Mouse (Mus musculus): ENCODE results near the gene Pax2. TPM values are rescaled to one million over a fixed set of nuclear protein-coding genes. Genes with fewer than 3 reads are reported as not detected.
"Not testable (repeated sequence)": the region's sequence is repeated elsewhere in the genome, so short reads cannot be mapped to it uniquely, and the experiment has no call there.

Pax2 gene
- polyA plus RNA-seq, 3 experiments from 2014 or later, result not detected

GRCm38 (mm10) chr19:44835931-44836861 is 80.4 kb downstream of the Pax2 start:
- ATAC-seq, result no peak

GRCm38 (mm10) chr19:44837426-44838205 is 81.8 kb downstream of the Pax2 start:
- no peak for ATAC-seq

- no peak for ATAC-seq
Measured at GRCm38 (mm10) chr19:44838321-44838720, 82.5 kb downstream of the Pax2 start.

- ATAC-seq, result not testable (repeated sequence)
Measured at GRCm38 (mm10) chr19:44842661-44843060, 86.8 kb downstream of the Pax2 start.

GRCm38 (mm10) chr19:44849465-44849864 is 93.6 kb downstream of the Pax2 start:
- ATAC-seq, result no peak

- no peak for ATAC-seq
Measured at GRCm38 (mm10) chr19:44858671-44859070, 102.8 kb downstream of the Pax2 start.

GRCm38 (mm10) chr19:44868766-44869165 is 112.9 kb downstream of the Pax2 start:
- ATAC-seq, result no peak

GRCm38 (mm10) chr19:44874186-44874898 is 118.5 kb downstream of the Pax2 start:
- no peak for ATAC-seq

- ATAC-seq, result no peak
Measured at GRCm38 (mm10) chr19:44874928-44875327, 119.1 kb downstream of the Pax2 start.

GRCm38 (mm10) chr19:44875718-44876117 is 119.9 kb downstream of the Pax2 start:
- no peak for ATAC-seq

GRCm38 (mm10) chr19:44876529-44876928 is 120.7 kb downstream of the Pax2 start:
- ATAC-seq, result no peak

GRCm38 (mm10) chr19:44882552-44883024 is 126.7 kb downstream of the Pax2 start:
- no peak for ATAC-seq

GRCm38 (mm10) chr19:44884331-44884730 is 128.5 kb downstream of the Pax2 start:
- no peak for ATAC-seq

- ATAC-seq, result no peak
Measured at GRCm38 (mm10) chr19:44886475-44886874, 130.6 kb downstream of the Pax2 start.

Other genes with a start within 250 kb of the Pax2 start
- gene Sec31b, start 210.2 kb upstream of the Pax2 start, polyA plus RNA-seq (2017; shearing (Covaris generic)), result 1 to 10 TPM in 2 of 3 experiments, under 1 TPM in 1; 0.65 to 5.5 (median 1.9) TPM
- gene Gm20538, start 203.2 kb upstream of the Pax2 start, polyA plus RNA-seq (2017; shearing (Covaris generic)), result not detected
- gene Ndufb8, start 200.6 kb upstream of the Pax2 start, polyA plus RNA-seq (2017; shearing (Covaris generic)), result 100 to 1,000 TPM; 232 to 355 (median 274) TPM
- gene Hif1an, start 193.2 kb upstream of the Pax2 start, polyA plus RNA-seq (2017; shearing (Covaris generic)), result 10 to 100 TPM; 22.7 to 27.5 (median 26.2) TPM
- 10 to 100 TPM; 24.9 to 27.0 (median 25.0) TPM for gene Slf2, start 175.1 kb downstream of the Pax2 start, polyA plus RNA-seq (2017; shearing (Covaris generic))
- gene Sema4g, start 233.1 kb downstream of the Pax2 start, polyA plus RNA-seq (2017; shearing (Covaris generic)), result under 1 TPM in 1 of 3 experiments, not detected in 2; 0.08 TPM
- gene Twnk, start 249.6 kb downstream of the Pax2 start, polyA plus RNA-seq (2017; shearing (Covaris generic)), result 10 to 100 TPM in 1 of 3 experiments, 1 to 10 TPM in 2; 4.7 to 10.7 (median 9.8) TPM